Mouse (Mus musculus): Measurements from ENCODE around the gene Birc7.
A peak's percentile ranks its signal among the peaks of the same experiment; 100 is the strongest.

Birc7 gene

DNA sequence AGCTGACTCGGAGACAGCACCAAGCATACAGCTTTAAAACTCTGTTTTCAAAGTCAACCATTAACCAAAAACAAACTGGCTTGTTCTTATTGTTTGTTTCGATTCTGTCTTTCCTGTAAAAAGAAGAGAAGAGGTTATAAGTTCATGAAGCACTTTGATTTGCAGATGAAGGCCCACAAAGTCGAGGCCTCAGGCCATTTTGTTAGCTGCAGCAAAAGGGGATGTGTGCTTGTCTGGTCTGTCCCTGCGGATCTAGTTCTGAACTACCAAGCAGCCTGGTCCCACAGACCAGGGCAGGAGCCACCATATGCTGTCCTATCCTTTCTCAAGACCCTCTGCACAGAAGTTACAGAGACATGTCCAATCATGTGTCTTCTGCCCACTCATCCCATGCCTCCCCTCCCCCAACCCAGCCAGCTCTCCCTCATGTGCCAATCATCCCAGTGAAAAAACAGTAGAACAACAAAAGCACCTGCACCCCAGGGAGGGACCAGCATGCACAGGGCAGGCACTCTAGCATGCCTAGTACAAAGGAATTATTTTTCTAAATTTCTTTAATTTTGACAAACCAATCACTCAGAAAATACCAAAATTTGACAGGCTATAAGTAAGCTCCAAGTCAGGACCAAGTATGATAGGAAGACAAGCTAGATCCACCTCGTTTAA lies 23.1 kb upstream of the Birc7 start:
- DNase-seq = no peak

DNA sequence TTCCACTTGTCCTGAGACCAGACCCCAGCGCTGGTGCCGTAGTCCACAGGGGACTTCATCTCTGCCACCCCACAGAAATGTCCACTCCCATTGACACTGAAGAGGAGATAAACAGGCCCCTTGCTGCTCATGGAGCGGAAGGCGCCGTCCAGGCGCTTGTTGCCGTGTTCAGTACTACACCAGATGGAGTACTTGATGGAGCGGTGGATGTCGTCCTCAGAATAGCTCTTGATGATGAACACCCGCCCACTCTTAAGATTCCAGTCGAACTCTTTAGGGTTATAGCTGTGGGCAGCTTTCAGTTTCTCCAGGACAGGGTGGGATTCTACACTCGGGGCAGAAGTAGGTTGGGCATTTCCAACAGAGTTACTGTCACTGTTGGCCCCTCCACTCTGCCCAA lies 17.9 kb upstream of the Birc7 start:
- DNase-seq = no peak

- no peak for DNase-seq
These were observed 12.9 kb upstream of the Birc7 start for GRCm38 (mm10) chr2:180915886-180916433.

GRCm38 (mm10) chr2:180919913-180920809 lies 8.7 kb upstream of the Birc7 start:
- no peak for DNase-seq

DNA sequence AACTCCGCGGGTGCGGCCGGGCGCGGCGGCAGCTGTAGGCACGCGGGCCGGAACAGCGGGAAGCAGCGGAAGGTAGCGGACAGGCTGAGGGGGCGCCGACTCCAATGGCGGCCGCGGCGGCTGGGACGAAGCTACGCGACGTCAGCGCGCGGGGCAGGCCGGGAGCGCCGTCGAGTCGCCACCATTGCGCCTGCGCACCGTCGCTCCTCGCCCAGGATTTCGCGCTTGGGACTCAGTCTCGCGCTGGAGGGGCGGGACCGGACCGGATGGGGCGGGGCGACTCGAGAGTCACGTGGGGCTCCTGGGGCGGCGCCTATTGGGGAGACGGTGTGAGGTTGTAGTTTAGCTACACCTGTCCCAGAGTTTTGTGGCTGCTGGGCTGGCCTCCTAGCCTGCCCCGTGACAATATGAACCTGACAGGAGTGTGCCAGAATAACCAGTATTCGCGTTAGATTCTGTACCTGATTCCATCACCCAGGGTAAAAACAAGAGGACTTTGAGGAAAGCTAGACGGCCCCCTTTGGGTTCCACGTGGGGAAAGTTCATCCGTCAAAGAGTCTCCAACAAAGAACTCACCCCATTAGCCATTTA lies 7.9 kb upstream of the Birc7 start, which contains the start of gene Ythdf1:
TSS of gene Ythdf1 (minus strand) at position 140 of the 591 bp plus-strand sequence.
- peak; percentile 97 for DNase-seq

DNA sequence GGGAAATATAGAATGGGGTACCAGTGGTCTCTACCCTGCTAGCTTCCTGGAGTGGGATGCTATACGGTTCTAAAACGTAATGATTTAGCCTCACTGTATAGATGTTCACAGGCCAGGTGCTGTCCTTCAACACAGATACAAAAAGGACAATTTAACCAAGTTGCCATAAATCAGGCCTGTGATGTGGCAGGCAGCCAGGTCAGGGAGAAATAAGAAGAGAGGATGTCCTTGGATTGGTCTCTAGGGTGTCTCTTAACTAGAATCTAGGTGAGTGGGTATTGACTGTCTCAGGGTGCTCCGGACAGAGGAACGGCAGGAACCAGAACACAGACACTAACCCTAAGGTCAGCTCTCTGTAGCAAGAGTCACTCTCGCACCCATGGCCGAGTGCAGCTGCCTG lies 6.1 kb upstream of the Birc7 start:
- no peak for DNase-seq

DNA sequence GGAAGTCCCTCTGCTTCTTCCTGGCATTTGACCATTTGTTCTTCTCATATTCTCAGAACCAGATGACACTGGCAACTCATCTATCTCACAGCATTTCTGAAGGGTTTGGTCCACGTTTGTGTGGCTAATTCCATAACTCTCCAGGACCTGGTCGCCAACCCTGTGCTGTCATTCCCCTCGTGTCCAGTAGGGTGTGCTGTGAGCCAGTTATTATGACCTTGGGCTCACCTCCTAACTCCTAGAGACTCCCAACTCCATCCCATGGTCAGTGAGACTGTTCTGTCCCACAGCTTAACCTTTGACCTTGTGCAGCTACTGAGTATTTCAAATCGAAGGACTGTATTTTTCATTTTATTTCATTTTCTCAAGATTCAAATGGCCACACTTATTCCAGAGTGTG lies 3.6 kb upstream of the Birc7 start:
- peak; percentile 82 for DNase-seq

- no peak for DNase-seq
These were observed 3.6 kb downstream of the Birc7 start for GRCm38 (mm10) chr2:180932418-180932817.

GRCm38 (mm10) chr2:180940187-180940586 lies 11.4 kb downstream of the Birc7 start:
- no peak for DNase-seq

DNA sequence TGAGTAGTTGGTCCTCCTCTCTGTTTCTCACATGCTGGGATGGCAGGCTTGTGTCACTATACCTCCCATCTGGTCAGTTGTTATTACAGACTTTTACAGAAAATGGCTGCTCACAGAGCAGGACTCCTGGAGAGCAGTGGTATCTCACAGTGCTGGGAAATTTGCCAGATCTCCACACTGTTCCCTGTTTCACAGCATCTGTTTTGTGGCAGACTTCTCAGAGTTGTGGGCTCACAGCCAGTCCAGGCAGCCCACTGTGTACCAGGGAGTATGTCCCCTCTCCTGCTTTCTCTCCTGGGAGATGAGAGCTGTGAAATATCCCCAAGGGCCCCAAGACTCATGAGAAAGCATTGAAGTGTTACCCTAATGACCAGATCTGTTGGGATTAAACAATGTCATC lies 13.0 kb downstream of the Birc7 start:
- no peak for DNase-seq

- no peak for DNase-seq
These were observed 21.1 kb downstream of the Birc7 start for GRCm38 (mm10) chr2:180949947-180950346.

GRCm38 (mm10) chr2:180952731-180953171 lies 23.9 kb downstream of the Birc7 start:
- DNase-seq = peak; percentile 89

- DNase-seq = no peak
These were observed 24.8 kb downstream of the Birc7 start for GRCm38 (mm10) chr2:180953638-180954037.

DNA sequence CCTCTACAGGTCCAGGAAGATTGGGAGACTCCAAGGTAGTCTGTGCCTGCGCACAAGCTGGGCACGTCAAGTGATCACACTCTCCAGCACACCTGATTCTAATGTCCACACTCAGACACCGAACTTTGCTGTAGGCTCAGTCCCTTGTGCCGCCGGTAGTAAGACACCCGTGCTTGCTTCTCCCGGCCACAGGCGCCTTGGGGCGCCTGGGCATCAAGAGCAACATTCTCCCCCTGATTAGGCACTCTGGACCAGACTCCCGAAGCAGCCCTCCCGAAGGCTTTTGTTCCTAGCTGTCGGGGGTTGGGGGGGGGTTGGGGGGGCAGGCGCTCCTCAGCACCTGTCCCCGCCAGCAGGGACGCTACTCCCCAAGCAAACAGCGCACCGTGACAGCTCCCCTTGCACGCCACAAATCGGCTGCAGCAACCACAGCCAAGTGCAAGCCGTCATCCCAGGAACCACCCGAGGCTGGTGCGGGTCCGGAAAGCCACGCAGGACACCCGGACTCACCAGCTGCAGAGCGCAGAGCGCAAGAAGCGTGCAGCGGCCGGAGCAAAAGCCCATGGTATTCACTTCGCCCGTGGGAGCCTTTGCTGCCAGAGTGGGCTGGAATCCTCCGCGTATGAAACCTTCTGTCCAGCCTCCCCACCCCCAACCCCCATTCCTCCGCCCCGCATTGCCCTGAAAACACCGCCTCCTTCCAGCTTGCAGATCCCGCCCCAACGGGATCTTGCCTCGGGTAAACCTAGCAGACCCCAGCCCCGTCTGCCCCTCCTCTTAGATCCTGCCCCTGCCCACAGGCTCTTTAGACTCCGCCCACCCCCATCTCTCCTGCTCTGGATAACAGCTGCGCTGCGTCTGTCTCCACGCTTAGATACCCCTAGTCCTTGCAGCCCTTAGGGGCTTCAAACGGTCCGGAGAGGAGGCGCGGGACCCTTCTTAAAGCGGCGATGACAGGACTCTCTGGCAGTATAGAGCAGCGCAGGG lies 25.5 kb downstream of the Birc7 start, which contains the start of gene Nkain4:
TSS of gene Nkain4 (minus strand) at position 639 of the 987 bp plus-strand sequence.
- DNase-seq = peak; percentile 96

- DNase-seq = no peak
These were observed 30.8 kb downstream of the Birc7 start for GRCm38 (mm10) chr2:180959605-180960004.

DNA sequence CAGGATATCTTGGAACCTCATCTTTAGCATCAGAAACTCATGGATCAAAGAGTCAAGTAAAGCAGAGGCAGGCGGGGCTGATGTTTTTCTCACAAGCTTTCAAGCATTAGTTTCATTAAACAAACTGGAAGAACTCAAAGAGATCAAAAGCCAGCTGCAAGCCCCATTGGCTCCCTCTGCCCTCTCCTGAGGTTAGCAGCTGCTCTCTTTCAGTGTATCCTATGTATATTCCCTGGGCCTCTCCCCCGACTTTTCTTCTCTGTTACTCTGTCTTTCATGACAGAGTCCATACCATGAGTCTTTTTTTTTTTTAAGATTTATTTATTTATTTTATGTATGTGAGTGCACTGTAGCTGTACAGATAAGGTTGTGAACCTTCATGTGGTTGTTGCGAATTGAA lies 31.4 kb downstream of the Birc7 start:
- no peak for DNase-seq

GRCm38 (mm10) chr2:180962616-180963308 lies 33.9 kb downstream of the Birc7 start:
- no peak for DNase-seq

GRCm38 (mm10) chr2:180963956-180964355 lies 35.1 kb downstream of the Birc7 start:
- DNase-seq = peak; percentile 85

DNA sequence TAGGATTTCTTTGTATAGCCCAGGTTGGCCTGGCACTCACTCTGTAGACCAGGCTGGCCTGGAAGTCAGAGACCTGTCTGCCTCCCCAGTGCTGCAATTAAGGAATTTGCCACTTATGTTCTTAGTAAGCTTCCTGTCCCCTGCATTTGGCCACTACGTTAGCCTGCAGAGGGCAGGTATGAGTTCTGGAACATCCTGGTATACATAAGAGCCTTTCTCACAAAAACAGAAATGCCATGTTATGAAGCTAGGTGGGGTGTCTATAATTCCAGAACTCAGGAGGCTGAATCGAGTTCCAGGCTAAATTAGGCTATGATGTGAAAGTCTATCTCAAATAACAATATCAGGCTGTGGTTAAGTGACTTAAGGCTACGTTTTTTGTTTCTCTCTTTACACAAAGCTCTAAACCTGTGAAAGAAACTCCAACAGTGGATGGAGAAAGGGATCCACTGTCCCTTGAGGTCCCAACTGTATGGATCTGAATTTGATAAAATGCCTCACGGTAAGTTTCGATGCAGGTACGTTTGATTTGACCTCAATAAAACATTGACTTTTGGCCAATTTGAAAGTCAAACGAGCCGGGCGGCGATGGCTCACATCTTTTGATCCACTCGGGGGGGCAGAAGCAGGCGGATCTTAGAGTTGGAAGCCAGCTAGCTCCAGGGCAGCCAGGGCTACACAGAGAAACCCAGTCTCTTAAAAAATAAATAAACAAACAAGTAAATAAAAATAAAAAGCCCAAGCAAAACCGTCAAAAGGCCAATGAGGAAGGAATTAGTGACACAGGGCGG lies 37.5 kb downstream of the Birc7 start:
- peak; percentile 26 for DNase-seq

DNA sequence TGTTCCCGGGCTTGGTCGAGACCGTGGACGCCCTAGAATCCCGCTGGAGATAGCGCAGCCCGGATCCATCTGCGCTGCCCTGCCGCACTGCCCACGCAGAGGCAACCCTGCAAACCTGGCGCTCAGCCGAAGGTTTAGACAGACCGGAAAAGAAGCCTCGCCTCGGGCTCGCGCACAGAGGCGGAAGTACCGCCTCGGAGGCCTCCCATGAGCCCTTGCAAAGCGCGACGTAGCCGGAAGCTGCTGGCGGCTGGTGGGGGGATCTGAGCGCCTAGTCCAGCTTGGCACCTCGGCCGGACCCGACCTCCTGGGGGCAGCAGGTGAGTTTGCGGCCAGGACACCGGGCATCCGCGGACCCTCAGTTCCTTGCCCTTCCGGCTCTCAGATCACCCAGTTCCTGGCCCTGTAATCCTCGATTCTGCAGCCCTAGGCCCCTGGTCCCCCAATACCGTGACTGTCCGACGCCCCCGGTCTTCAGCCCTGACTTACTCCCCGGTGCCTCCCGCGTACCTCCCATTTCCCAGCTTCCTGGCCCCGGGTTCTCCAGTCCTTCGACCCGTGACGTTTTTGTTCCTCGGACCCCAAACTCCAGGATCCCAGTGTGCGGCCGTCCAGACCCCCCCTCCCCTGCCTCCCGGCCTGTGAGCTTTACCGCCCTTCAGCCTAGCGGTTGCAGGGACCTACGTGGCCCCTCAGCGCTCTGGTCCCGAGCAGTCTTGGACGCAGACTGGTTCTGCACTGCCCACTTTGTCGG lies 38.4 kb downstream of the Birc7 start, which contains the start of gene Arfgap1:
TSS of gene Arfgap1 (plus strand) at position 216 of the 754 bp plus-strand sequence.
- DNase-seq = peak; percentile 94

Measured in retina, postnatal 1 day (tissue).